8 mouse cellular contexts compared by ENCODE assay signal in genomic region chr2:13574066-13574800, GRCm38 (mm10). TPM values are rescaled to one million over a fixed set of nuclear protein-coding genes. Genes with fewer than 3 reads are reported as not detected.
DNase-seq lines count a peak whose midpoint lies in the region; ATAC-seq lines count a peak whose summit lies in the region.

No protein-coding gene starts in this region.

- peak overlapping the region; percentile 74 for H3K9ac ChIP-seq in forebrain, embryonic 16.5 days (replicated peaks; ENCODE audit: low read depth, low read length)
- H3K9ac ChIP-seq in hindbrain, embryonic 11.5 days (ENCODE audit: low read depth, low read length), result peak overlapping the region; percentile 78

- WGBS in forebrain, embryonic 16.5 days, result under 1% methylated on average over 46 of the region's 46 CpGs
- under 1% methylated on average over 46 of the region's 46 CpGs for WGBS in hindbrain, embryonic 11.5 days

- peak overlapping the region; percentile 95 for H3K27ac ChIP-seq in forebrain, embryonic 16.5 days (ENCODE audit: low read length)
- peak overlapping the region; percentile 96 for H3K27ac ChIP-seq in hindbrain, embryonic 11.5 days (ENCODE audit: low read depth, low read length)

- H3K4me3 ChIP-seq in forebrain, embryonic 16.5 days (replicated peaks; ENCODE audit: low read length), result peak overlapping the region; percentile 69
- peak overlapping the region; percentile 92 for H3K4me3 ChIP-seq in hindbrain, embryonic 11.5 days (ENCODE audit: low read depth, low read length)

- peak; percentile 93 for ATAC-seq in forebrain, embryonic 16.5 days
- peak; percentile 88 for ATAC-seq in hindbrain, embryonic 11.5 days (ENCODE audit: low FRiP score)

- intact Hi-C loops in left cerebral cortex, postnatal 4 days (cut with DNase I), result no loop called here

- peak overlapping the region; percentile 81 for H3K4me2 ChIP-seq in forebrain, embryonic 16.5 days (ENCODE audit: low read length)
- H3K4me2 ChIP-seq in hindbrain, embryonic 11.5 days (replicated peaks; ENCODE audit: low read depth, low read length), result peak overlapping the region; percentile 62

- peak; percentile 35 for DNase-seq in T-cell, adult 2 months (ENCODE audit: low spot score)
- DNase-seq in cerebellum, adult 11-12 months, result peak; percentile 7
- DNase-seq in hindbrain, embryonic 11.5 days (ENCODE audit: low spot score), result peak; percentile 91
- peak; percentile 90 for DNase-seq in left cerebral cortex, postnatal 4 days
- peak; percentile 93 for DNase-seq in mesoderm, embryonic 11.5 days (ENCODE audit: low read depth, low spot score)
- DNase-seq in skeletal muscle tissue, adult 2 months (ENCODE audit: low read depth, low spot score), result peak; percentile 93
- DNase-seq in c-Kit-positive CD71-positive TER-119-positive erythroid progenitor cells, embryonic 14.5 days (ENCODE audit: low spot score), result no peak

- H3K4me1 ChIP-seq in forebrain, embryonic 16.5 days (replicated peaks; ENCODE audit: control insufficient read depth, insufficient read depth, low read length), result peaks cover 26% of the 10 kb centered on the region
- H3K4me1 ChIP-seq in hindbrain, embryonic 11.5 days (replicated peaks; ENCODE audit: control insufficient read depth, insufficient read depth, low read length), result peaks cover 4% of the 10 kb centered on the region

- H3K9me3 ChIP-seq in forebrain, embryonic 16.5 days (ENCODE audit: control insufficient read depth, low read length), result no peaks in the 10 kb centered on the region
- H3K9me3 ChIP-seq in hindbrain, embryonic 11.5 days (ENCODE audit: control insufficient read depth, low read length), result no peaks in the 10 kb centered on the region

- no peaks in the 10 kb centered on the region for H3K27me3 ChIP-seq in forebrain, embryonic 16.5 days (replicated peaks; ENCODE audit: control insufficient read depth, insufficient read depth, low read length)
- H3K27me3 ChIP-seq in hindbrain, embryonic 11.5 days (ENCODE audit: control insufficient read depth, insufficient read depth, low read length), result no peaks in the 10 kb centered on the region

- H3K36me3 ChIP-seq in forebrain, embryonic 16.5 days (ENCODE audit: control insufficient read depth, insufficient read depth), result no peaks in the 10 kb centered on the region; the same call in 1 of the 2 replicates
- H3K36me3 ChIP-seq in hindbrain, embryonic 11.5 days (ENCODE audit: control insufficient read depth, insufficient read depth, low read length), result peaks cover 12% of the 10 kb centered on the region

RNA-seq across cellular contexts. Expression of gene Vim, which starts 0.5 kb away (rescaled TPM):
- polyA plus RNA-seq in forebrain, embryonic 16.5 days (2015; fragmentation: Nextera tagmentation; extraction: Ambion mirVana), result 408 and 544 TPM in 2 replicates
- 1,373 and 1,430 TPM in 2 replicates for polyA plus RNA-seq in hindbrain, embryonic 11.5 days (2014; fragmentation: Nextera tagmentation; extraction: Ambion mirVana)
- 100 to 1,000 TPM; 154 to 160 TPM for total RNA-seq in left cerebral cortex, postnatal 4 days (2021)

RNA-seq across cellular contexts. Expression of gene Trdmt1, which starts 29.8 kb away (rescaled TPM):
- polyA plus RNA-seq in forebrain, embryonic 16.5 days (2015; fragmentation: Nextera tagmentation; extraction: Ambion mirVana), result 8.3 and 9.6 TPM in 2 replicates
- 8.7 and 9.8 TPM in 2 replicates for polyA plus RNA-seq in hindbrain, embryonic 11.5 days (2014; fragmentation: Nextera tagmentation; extraction: Ambion mirVana)
- 1 to 10 TPM; 5.2 to 7.2 TPM for total RNA-seq in left cerebral cortex, postnatal 4 days (2021)
